Mouse (Mus musculus) cortical plate, adult 2 months (tissue): ENCODE results near the gene 4930402H24Rik.

Source experiments
- CTCF ChIP-seq: fragments of 200-500 bp; IDR thresholded peaks from 2 replicates; pipeline ENCODE4 v1.5.1; 2011; ENCODE audit warnings: mild to moderate bottlenecking, control low read depth, low read length; ENCODE audit not compliant: insufficient read depth; ENCODE audit errors: extremely low read depth
- POLR2A ChIP-seq: fragments of 200-500 bp; IDR thresholded peaks from 2 replicates; pipeline ENCODE4 v1.6.1; 2011; ENCODE audit warnings: mild to moderate bottlenecking, low read length, control low read depth; ENCODE audit not compliant: insufficient read depth; ENCODE audit errors: extremely low read depth

GRCm38 (mm10) chr2:130814492-130814891, 91.7 kb downstream of the 4930402H24Rik start:
- TF ChIP-seq POLR2A (no peak), CTCF (no peak)
